Mouse (Mus musculus) kidney, postnatal 14 days (tissue): ENCODE data around the gene Zfp326.
"Not testable (repeated sequence)": the region's sequence is repeated elsewhere in the genome, so short reads cannot be mapped to it uniquely, and the experiment has no call there.

Experiments
- DNase-seq: peaks from one replicate; pipeline ENCODE4 v3.0.0; 2022; ENCODE audit warnings: mixed read lengths

Zfp326 gene

GRCm38 (mm10) chr5:105876068-105876924 is at the start of gene Zfp326:
Gene Zfp326, plus strand, starts transcription at chr5:105876565.
- DNase-seq: peak; percentile 95

- DNase-seq: no peak
These were observed 49.4 kb upstream of the Zfp326 start for GRCm38 (mm10) chr5:105826916-105827510.

GRCm38 (mm10) chr5:105828050-105828449 is 48.3 kb upstream of the Zfp326 start:
- no peak for DNase-seq

DNA sequence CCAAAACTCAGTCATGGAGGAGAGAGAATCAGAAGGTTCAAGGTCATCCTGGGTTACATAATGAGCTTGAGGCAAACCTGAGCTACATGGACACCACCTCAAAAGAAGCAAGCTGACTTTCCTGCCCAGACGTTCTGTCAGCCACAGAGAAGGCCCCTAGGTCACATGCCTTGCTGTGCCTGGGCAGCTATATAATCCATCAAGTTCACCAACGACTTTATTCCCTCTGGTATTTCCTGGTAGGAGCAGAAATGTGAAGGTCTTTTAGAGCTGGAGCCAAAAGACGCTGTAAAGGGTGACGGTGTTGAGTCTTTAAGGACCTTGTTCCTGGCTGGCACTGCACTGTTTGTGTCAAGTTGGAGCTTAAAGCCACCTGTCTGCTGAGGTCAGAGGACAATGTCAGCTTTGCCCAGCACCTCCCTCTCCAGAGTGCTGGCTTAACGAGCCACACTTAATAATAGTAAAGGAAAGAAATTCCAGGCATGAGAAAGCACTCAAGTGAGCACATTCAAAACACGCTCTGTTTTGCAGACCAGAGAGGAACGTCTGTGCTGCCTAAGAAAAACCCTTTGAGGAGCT is 47.3 kb upstream of the Zfp326 start:
- peak; percentile 60 for DNase-seq

DNA sequence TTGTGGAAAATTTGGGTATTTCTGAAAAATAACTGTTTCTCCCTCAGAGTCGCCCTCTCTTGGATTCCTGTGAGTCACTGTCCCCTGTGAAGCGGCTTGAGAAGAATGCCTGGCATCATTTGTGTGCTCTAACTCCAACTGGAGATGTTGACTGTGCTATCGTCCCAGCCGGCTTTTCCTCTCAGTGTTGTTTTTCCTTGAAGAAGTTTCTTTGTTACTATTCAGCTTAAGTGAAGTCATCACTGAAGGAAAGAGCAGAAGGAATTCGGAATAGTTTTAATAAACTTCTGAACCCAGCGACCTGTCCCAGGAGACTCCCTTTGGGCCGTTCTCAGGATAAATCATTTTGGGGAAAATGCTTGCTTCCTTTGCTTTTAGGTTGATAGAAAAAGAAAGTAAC is 44.2 kb upstream of the Zfp326 start:
- peak; percentile 58 for DNase-seq

GRCm38 (mm10) chr5:105833923-105834322 is 42.4 kb upstream of the Zfp326 start:
- no peak for DNase-seq

DNA sequence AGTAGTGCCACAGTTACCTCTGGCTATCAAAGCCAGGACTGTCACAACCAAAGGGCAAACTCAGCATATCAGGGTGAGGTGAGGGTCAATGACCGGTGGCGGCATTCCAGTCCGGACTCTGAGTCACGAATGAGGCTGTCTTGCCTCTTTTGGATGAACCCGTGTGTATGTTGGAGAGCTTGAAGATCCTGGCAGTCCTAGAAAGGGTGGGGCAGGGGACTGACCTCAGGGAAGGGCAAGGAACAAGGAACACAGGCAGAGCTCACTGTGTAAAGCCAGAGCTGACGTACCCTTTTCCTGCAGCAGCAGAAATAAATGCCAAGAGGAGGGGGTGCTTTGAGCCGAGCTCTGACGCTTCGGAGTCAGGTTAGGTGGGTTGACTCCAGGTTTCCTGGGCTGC is 40.4 kb upstream of the Zfp326 start:
- peak; percentile 56 for DNase-seq

GRCm38 (mm10) chr5:105839740-105840310 is 36.5 kb upstream of the Zfp326 start:
- no peak for DNase-seq

DNA sequence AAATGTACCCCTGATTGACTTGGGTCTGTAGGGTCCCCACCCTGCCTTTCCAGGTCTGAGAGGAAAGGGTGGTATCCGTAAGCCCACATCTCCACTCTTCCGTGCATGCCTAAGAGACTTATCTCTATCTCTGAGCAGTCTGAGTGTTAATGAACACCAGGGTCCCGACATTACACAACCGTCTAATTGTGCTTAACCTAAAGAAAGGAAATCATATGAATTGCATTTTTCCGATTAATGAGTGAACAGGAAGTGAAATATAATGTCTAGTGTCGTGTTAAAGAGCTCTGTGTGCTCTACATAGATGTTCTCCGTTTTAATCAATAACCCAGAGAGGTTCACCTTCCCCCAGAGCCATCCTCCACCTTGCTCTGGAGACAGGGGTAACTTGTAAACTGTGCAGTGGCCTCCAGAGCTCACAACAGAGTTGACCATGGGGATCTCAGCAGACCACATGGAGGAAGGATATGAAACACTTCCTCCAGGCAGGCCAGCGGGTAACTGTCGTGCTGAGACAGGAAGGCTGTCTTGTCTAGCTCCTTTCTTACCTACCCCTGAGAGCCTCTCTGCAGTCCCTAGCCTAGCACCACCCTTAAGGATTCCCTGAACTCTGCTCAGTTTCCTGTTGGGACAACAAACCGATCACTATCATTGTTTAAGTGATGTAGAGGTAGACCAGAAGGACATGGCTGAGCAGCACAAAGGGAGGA is 32.2 kb upstream of the Zfp326 start:
- no peak for DNase-seq

DNA sequence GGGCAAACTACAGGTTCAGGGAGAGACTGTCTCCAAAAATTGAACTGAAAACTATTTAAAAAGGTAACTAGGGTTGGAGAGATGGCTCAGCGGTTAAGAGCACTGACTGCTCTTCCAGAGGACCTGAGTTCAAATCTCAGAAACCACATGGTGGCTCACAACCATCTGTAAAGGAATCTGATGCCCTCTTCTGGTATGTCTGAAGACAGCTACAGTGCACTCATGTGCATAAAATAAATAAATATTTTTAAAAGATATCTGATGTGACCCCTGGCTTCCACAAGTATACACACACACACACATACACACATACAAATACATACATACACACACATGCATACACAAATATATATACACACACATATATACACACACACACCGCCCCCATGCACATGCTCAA is 31.3 kb upstream of the Zfp326 start:
- DNase-seq: no peak

DNA sequence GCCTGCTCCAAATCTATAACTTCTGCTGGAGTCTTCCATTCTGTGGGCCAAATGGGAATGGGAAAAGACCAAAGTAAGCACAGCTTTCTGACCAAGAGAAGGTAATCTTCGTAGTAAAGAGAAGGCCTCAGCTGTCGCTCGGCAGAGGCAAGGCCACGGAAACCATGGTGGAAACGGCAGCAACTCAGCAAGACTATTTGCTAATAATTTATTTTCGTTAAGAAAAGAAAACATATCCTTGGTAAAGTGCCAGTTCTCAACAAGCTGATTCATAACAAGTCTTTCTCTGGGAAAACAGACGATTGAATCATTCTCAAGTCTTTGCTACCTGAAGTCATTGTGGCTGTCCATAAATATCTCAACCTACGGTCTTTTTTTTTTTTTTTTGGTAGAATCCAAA is 28.6 kb upstream of the Zfp326 start:
- DNase-seq: no peak

DNA sequence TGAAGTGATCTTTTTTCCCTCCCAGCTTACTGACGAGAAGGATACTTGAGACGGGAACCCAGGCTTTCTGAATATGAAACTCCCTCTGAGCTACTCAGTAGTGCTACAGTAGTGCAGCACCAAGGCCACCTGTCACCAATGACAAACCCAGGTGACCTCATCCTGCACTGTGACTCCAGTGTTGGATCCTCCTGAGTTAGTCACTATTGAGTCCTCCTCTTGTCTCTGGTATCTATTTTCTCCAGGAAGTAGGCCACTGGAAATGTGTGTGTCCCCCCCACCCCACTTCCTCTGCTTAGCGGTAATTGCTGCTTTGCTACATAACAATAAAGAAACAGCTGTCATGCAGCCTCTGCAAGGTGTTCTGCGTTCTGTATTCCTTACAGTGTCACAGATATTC is 27.1 kb upstream of the Zfp326 start:
- no peak for DNase-seq

DNA sequence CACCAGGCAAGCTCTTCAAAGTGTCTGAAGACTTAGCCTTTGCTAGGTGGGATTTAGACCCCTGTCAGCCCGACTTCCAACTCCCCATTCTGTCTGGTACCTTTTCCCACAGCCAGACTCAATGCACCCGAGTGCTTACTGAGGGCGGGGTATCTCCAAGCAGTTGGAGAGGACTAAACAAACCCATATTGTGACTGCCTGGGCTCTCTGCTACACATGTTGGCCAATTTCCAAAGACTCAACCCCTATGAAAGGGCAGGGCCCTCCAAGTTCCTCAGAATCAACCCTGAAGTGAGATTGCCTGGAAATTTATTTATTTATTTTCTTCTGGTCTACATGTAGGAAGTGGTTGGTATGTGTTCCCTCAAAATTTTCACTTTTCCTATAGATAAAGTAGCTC is 26.7 kb upstream of the Zfp326 start:
- DNase-seq: no peak

GRCm38 (mm10) chr5:105853271-105853670 is 23.1 kb upstream of the Zfp326 start:
- no peak for DNase-seq

DNA sequence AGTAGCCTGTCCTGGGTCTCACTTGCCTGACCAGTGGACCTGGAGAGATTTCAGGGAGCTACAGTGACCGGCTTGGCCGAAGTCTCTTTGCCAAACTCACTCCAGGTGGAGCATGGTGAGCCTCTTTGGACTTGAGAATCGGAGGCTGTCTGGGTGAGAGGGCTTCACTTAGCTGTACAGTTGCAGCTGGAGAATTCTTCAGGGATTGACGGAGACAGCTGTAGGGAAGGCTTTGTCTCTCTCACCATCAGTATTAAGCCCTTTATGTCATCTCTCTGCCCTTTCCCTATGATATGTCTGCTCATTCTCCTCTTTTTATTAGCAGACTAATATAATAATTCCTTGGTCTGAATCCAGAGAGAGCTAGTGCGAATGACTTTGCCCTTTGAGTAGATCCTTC is 18.9 kb upstream of the Zfp326 start:
- DNase-seq: no peak

DNA sequence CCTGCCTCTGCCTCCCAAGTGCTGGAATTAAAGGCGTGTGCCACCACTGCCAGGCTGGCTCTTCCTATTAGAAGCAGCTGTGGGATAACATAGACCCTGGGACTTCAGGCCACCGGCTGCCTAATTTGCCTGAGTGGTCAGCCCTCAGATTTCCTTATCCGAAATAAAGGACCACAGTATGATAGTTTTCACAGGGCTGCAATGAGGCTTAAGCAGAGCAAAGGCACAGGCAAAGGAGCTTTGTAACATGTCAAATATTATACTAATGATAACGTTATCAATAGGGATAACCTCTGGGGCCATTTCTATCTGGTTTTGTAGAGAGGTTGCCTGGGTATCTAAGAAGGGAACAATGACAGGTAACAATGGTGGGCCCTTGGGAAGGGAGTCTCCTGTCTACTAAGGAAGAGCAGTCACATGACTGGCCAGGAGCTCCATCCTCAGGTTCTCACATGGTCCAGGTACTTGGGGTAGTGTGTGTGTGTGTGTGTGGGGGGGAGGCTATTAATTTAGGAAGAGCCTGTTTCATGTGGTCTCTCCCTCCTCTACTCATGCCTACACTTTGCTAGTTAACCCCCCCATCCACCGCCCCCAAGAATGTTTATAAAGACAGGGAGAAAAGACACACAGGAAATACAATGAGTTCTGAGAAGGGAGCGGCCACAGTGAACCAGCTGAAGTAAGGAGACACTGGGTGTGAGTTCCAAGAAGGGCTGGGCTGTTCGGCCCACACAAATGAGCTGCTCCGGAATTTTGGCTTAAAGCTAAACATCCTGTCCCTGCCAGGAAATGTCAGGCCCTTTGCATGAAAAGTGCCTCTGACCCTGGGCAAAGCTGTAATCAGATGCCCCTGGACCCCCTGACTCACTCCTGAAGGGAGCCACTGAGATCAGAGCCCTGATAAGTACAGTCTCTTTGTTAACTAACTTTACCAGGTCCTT is 17.3 kb upstream of the Zfp326 start:
- DNase-seq: peak; percentile 45

GRCm38 (mm10) chr5:105859716-105860460 is 16.5 kb upstream of the Zfp326 start:
- no peak for DNase-seq

DNA sequence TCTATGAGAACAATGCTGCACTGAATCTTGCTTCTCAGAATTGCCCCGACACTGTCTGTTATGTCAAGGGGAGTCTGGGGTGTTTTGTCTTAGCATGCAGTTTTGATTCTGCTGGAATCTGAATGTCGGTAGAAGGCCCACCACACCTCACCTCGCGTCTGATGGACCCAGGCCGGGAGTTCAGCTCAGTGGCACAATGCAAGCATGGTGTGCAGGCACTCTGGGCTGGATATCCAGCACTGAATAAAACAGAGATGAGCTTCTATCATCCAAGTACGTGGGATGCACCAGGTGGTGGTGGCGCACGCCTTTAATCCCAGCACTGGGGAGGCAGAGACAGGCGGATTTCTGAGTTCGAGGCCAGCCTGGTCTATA is 15.9 kb upstream of the Zfp326 start:
- DNase-seq: no peak

GRCm38 (mm10) chr5:105861616-105862015 is 14.7 kb upstream of the Zfp326 start:
- DNase-seq: no peak

GRCm38 (mm10) chr5:105865110-105865628 is 11.2 kb upstream of the Zfp326 start:
- DNase-seq: not testable (repeated sequence)

DNA sequence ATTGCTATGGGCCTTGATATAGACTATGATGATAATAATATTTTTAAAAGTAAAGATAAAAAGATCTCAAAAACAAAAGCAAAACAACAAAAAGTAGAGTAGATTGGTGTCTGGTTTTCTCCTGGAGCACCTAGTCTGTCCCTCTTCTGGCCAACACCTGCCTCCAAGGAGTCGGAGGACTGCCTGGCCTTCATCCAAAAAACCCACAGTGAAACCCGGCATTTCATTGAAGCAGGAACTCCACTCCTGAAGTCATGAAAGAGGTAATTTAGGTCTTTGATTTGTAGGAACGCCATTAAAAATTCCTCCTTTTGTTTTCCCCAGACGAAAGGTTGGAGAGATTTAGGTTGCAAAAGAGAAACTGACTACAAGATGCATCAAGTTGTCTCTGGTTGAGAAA is 8.9 kb upstream of the Zfp326 start:
- DNase-seq: no peak
